Mouse (Mus musculus) G1E (cell line): ENCODE results near the gene Cep55.

ENCODE experiments used
- CTCF ChIP-seq: IDR thresholded peaks from 2 replicates; pipeline ENCODE4 v1.5.1; 2012; ENCODE audit warnings: low read depth, low read length, inconsistent platforms, mixed read lengths
- GATA1 ChIP-seq: IDR thresholded peaks from 2 replicates; pipeline ENCODE4 v1.6.1; 2012; ENCODE audit warnings: borderline replicate concordance, low read length, inconsistent platforms, mixed read lengths
- POLR2AphosphoS5 ChIP-seq: IDR thresholded peaks from 2 replicates; pipeline ENCODE4 v1.6.1; 2012; ENCODE audit warnings: low read depth, low read length, inconsistent platforms; ENCODE audit not compliant: insufficient replicate concordance

GRCm38 (mm10) chr19:38029871-38030270 lies 24.9 kb upstream of the Cep55 start:
- TF ChIP-seq GATA1 = no peak
- TF ChIP-seq CTCF = no peak
- TF ChIP-seq POLR2AphosphoS5 = no peak
